Mouse (Mus musculus): Measurements from ENCODE around the gene Tra2b. TPM values are rescaled to one million over a fixed set of nuclear protein-coding genes. Genes with fewer than 3 reads are reported as not detected.

Gene Tra2b
- polyA plus RNA-seq, 1 experiment from 2014 or later, result 355 TPM

- Histone ChIP-seq H3K9me3 (ENCODE audit: control insufficient read depth, low read depth, low read length) (no peaks in the 10 kb centered on the region; the same call in 1 of the 2 replicates), H3K9ac (replicated peaks; ENCODE audit: low read depth, low read length) (no peak overlapping the region), H3K4me3 (ENCODE audit: low read depth, low read length) (no peak overlapping the region), H3K4me1 (ENCODE audit: control insufficient read depth, insufficient read depth, low read length) (no peaks in the 10 kb centered on the region), H3K4me2 (replicated peaks; ENCODE audit: low read depth, low read length) (no peak overlapping the region), H3K27me3 (ENCODE audit: control insufficient read depth, insufficient read depth, low read length) (no peaks in the 10 kb centered on the region), H3K36me3 (ENCODE audit: control insufficient read depth, insufficient read depth, low read length) (no peaks in the 10 kb centered on the region), H3K27ac (ENCODE audit: low read length) (no peak overlapping the region)
- whole genome bisulfite sequencing, result 83% methylated on average over 1 of the region's 1 CpGs
- ATAC-seq (ENCODE audit: insufficient number of reproducible peaks, insufficient read depth, low FRiP score, low read depth), result no peak
Observed at GRCm38 (mm10) chr16:22286996-22287395, 21.2 kb upstream of the Tra2b start.

- no peak overlapping the region for H3K4me3 ChIP-seq (ENCODE audit: low read depth, low read length)
- H3K27me3 ChIP-seq (ENCODE audit: control insufficient read depth, insufficient read depth, low read length), result no peaks in the 10 kb centered on the region
- no peaks in the 10 kb centered on the region; the same call in 1 of the 2 replicates for H3K9me3 ChIP-seq (ENCODE audit: control insufficient read depth, low read depth, low read length)
- ATAC-seq (ENCODE audit: insufficient number of reproducible peaks, insufficient read depth, low FRiP score, low read depth), result no peak
- H3K9ac ChIP-seq (replicated peaks; ENCODE audit: low read depth, low read length), result no peak overlapping the region
- no peak overlapping the region for H3K4me2 ChIP-seq (replicated peaks; ENCODE audit: low read depth, low read length)
- no peaks in the 10 kb centered on the region for H3K4me1 ChIP-seq (ENCODE audit: control insufficient read depth, insufficient read depth, low read length)
- no peak overlapping the region for H3K27ac ChIP-seq (ENCODE audit: low read length)
- no peaks in the 10 kb centered on the region for H3K36me3 ChIP-seq (ENCODE audit: control insufficient read depth, insufficient read depth, low read length)
Observed at GRCm38 (mm10) chr16:22276536-22276935, 10.7 kb upstream of the Tra2b start.

GRCm38 (mm10) chr16:22275142-22275541, 9.3 kb upstream of the Tra2b start:
- H3K27ac ChIP-seq (ENCODE audit: low read length), result no peak overlapping the region
- H3K9me3 ChIP-seq (ENCODE audit: control insufficient read depth, low read depth, low read length), result no peaks in the 10 kb centered on the region; the same call in 1 of the 2 replicates
- 76% methylated on average over 2 of the region's 2 CpGs for WGBS
- H3K27me3 ChIP-seq (ENCODE audit: control insufficient read depth, insufficient read depth, low read length), result no peaks in the 10 kb centered on the region
- H3K9ac ChIP-seq (replicated peaks; ENCODE audit: low read depth, low read length), result no peak overlapping the region
- H3K36me3 ChIP-seq (ENCODE audit: control insufficient read depth, insufficient read depth, low read length), result no peaks in the 10 kb centered on the region
- H3K4me3 ChIP-seq (ENCODE audit: low read depth, low read length), result no peak overlapping the region
- ATAC-seq (ENCODE audit: insufficient number of reproducible peaks, insufficient read depth, low FRiP score, low read depth), result no peak
- no peaks in the 10 kb centered on the region for H3K4me1 ChIP-seq (ENCODE audit: control insufficient read depth, insufficient read depth, low read length)
- H3K4me2 ChIP-seq (replicated peaks; ENCODE audit: low read depth, low read length), result no peak overlapping the region

GRCm38 (mm10) chr16:22270491-22270890, 4.7 kb upstream of the Tra2b start:
- no peak overlapping the region for H3K27ac ChIP-seq (ENCODE audit: low read length)
- 60% methylated on average over 3 of the region's 3 CpGs for WGBS
- H3K4me2 ChIP-seq (replicated peaks; ENCODE audit: low read depth, low read length), result no peak overlapping the region
- no peak for ATAC-seq (ENCODE audit: insufficient number of reproducible peaks, insufficient read depth, low FRiP score, low read depth)
- no peaks in the 10 kb centered on the region for H3K36me3 ChIP-seq (ENCODE audit: control insufficient read depth, insufficient read depth, low read length)
- no peaks in the 10 kb centered on the region for H3K9me3 ChIP-seq (ENCODE audit: control insufficient read depth, low read depth, low read length)
- no peak overlapping the region for H3K4me3 ChIP-seq (ENCODE audit: low read depth, low read length)
- no peak overlapping the region for H3K9ac ChIP-seq (replicated peaks; ENCODE audit: low read depth, low read length)
- no peaks in the 10 kb centered on the region for H3K4me1 ChIP-seq (ENCODE audit: control insufficient read depth, insufficient read depth, low read length)
- no peaks in the 10 kb centered on the region for H3K27me3 ChIP-seq (ENCODE audit: control insufficient read depth, insufficient read depth, low read length)

- no peaks in the 10 kb centered on the region for H3K27me3 ChIP-seq (ENCODE audit: control insufficient read depth, insufficient read depth, low read length)
- peaks cover 2% of the 10 kb centered on the region; the same call in 1 of the 2 replicates for H3K4me1 ChIP-seq (ENCODE audit: control insufficient read depth, insufficient read depth, low read length)
- H3K9me3 ChIP-seq (ENCODE audit: control insufficient read depth, low read depth, low read length), result no peaks in the 10 kb centered on the region
- H3K4me3 ChIP-seq (ENCODE audit: low read depth, low read length), result peak overlapping the region; percentile 56
- WGBS, result 31% methylated on average over 8 of the region's 8 CpGs
- no peak for ATAC-seq (ENCODE audit: insufficient number of reproducible peaks, insufficient read depth, low FRiP score, low read depth)
- H3K4me2 ChIP-seq (replicated peaks; ENCODE audit: low read depth, low read length), result peak overlapping the region; percentile 64
- H3K27ac ChIP-seq (ENCODE audit: low read length), result peak overlapping the region; percentile 70
- no peaks in the 10 kb centered on the region for H3K36me3 ChIP-seq (ENCODE audit: control insufficient read depth, insufficient read depth, low read length)
- peak overlapping the region; percentile 88 for H3K9ac ChIP-seq (replicated peaks; ENCODE audit: low read depth, low read length)
Observed at GRCm38 (mm10) chr16:22266384-22266783, 579 bp upstream of the Tra2b start.

- Histone ChIP-seq H3K9ac (replicated peaks; ENCODE audit: low read depth, low read length) (peak overlapping the region; percentile 88), H3K27me3 (ENCODE audit: control insufficient read depth, insufficient read depth, low read length) (no peaks in the 10 kb centered on the region), H3K4me1 (ENCODE audit: control insufficient read depth, insufficient read depth, low read length) (peaks cover 4% of the 10 kb centered on the region; the same call in 1 of the 2 replicates), H3K4me2 (replicated peaks; ENCODE audit: low read depth, low read length) (peak overlapping the region; percentile 63), H3K27ac (ENCODE audit: low read length) (peak overlapping the region; percentile 96), H3K9me3 (ENCODE audit: control insufficient read depth, low read depth, low read length) (no peaks in the 10 kb centered on the region), H3K36me3 (ENCODE audit: control insufficient read depth, insufficient read depth, low read length) (no peaks in the 10 kb centered on the region), H3K4me3 (ENCODE audit: low read depth, low read length) (peak overlapping the region; percentile 56)
- WGBS, result under 1% methylated on average over 69 of the region's 81 CpGs
- ATAC-seq (ENCODE audit: insufficient number of reproducible peaks, insufficient read depth, low FRiP score, low read depth), result peak; percentile 64
Observed at GRCm38 (mm10) chr16:22264962-22265848, 600 bp downstream of the Tra2b start.

GRCm38 (mm10) chr16:22264232-22264961, 1.4 kb downstream of the Tra2b start:
- Histone ChIP-seq H3K27ac (ENCODE audit: low read length) (peak overlapping the region; percentile 96), H3K9me3 (ENCODE audit: control insufficient read depth, low read depth, low read length) (no peaks in the 10 kb centered on the region), H3K4me1 (ENCODE audit: control insufficient read depth, insufficient read depth, low read length) (peaks cover 4% of the 10 kb centered on the region; the same call in 1 of the 2 replicates), H3K27me3 (ENCODE audit: control insufficient read depth, insufficient read depth, low read length) (no peaks in the 10 kb centered on the region), H3K36me3 (ENCODE audit: control insufficient read depth, insufficient read depth, low read length) (no peaks in the 10 kb centered on the region), H3K4me3 (ENCODE audit: low read depth, low read length) (peak overlapping the region; percentile 56), H3K9ac (replicated peaks; ENCODE audit: low read depth, low read length) (peak overlapping the region; percentile 88), H3K4me2 (replicated peaks; ENCODE audit: low read depth, low read length) (peak overlapping the region; percentile 63)
- under 1% methylated on average over 16 of the region's 16 CpGs for WGBS
- no peak for ATAC-seq (ENCODE audit: insufficient number of reproducible peaks, insufficient read depth, low FRiP score, low read depth)

GRCm38 (mm10) chr16:22263124-22263523, 2.7 kb downstream of the Tra2b start:
- H3K4me1 ChIP-seq (ENCODE audit: control insufficient read depth, insufficient read depth, low read length), result peaks cover 6% of the 10 kb centered on the region; the same call in 1 of the 2 replicates
- H3K9me3 ChIP-seq (ENCODE audit: control insufficient read depth, low read depth, low read length), result no peaks in the 10 kb centered on the region
- H3K9ac ChIP-seq (replicated peaks; ENCODE audit: low read depth, low read length), result no peak overlapping the region
- ATAC-seq (ENCODE audit: insufficient number of reproducible peaks, insufficient read depth, low FRiP score, low read depth), result no peak
- H3K4me3 ChIP-seq (ENCODE audit: low read depth, low read length), result peak overlapping the region; percentile 56
- H3K27ac ChIP-seq (ENCODE audit: low read length), result no peak overlapping the region
- peak overlapping the region; percentile 63 for H3K4me2 ChIP-seq (replicated peaks; ENCODE audit: low read depth, low read length)
- no peaks in the 10 kb centered on the region for H3K36me3 ChIP-seq (ENCODE audit: control insufficient read depth, insufficient read depth, low read length)
- H3K27me3 ChIP-seq (ENCODE audit: control insufficient read depth, insufficient read depth, low read length), result no peaks in the 10 kb centered on the region
